Mouse (Mus musculus): Measurements from ENCODE around the gene Pax4. TPM values are rescaled to one million over a fixed set of nuclear protein-coding genes. Genes with fewer than 3 reads are reported as not detected.

The Pax4 gene
- 0.37 and 1.3 TPM in 2 replicates for polyA plus RNA-seq (2015; fragmentation: Nextera tagmentation; extraction: Ambion mirVana)

- TF ChIP-seq CTCF (IDR thresholded peaks at IDR 0.05; ENCODE audit: low read depth), result no peak
These were observed at the start of gene Pax4 for GRCm38 (mm10) chr6:28449253-28449652. Pax4 (minus strand) TSS chr6:28449353.

GRCm38 (mm10) chr6:28497837-28498236 lies 48.7 kb upstream of the Pax4 start:
- ATAC-seq, result no peak
- no peak overlapping the region for H3K27ac ChIP-seq (ENCODE audit: low read depth, low read length)
- WGBS, result 58% methylated on average over 5 of the region's 5 CpGs
- H3K4me1 ChIP-seq (replicated peaks; ENCODE audit: control insufficient read depth, insufficient read depth, low read length), result no peaks in the 10 kb centered on the region
- H3K9me3 ChIP-seq (ENCODE audit: control insufficient read depth), result no peaks in the 10 kb centered on the region
- TF ChIP-seq CTCF (IDR thresholded peaks at IDR 0.05; ENCODE audit: low read depth), result no peak
- no peaks in the 10 kb centered on the region for H3K27me3 ChIP-seq (replicated peaks; ENCODE audit: control insufficient read depth, insufficient read depth, low read length)
- no peak overlapping the region for H3K4me3 ChIP-seq (ENCODE audit: low read depth, low read length)
- H3K4me2 ChIP-seq (replicated peaks; ENCODE audit: low read depth), result no peak overlapping the region
- no peak overlapping the region for H3K9ac ChIP-seq (ENCODE audit: low read depth, low read length)
- peaks cover 5% of the 10 kb centered on the region; the same call in 1 of the 2 replicates for H3K36me3 ChIP-seq (ENCODE audit: control insufficient read depth, insufficient read depth)

More at GRCm38 (mm10) chr6:28449253-28449652, at the start of gene Pax4:
- no peak within 1 kb of the TSS for H3K4me2 ChIP-seq (replicated peaks; ENCODE audit: low read depth)
- H3K36me3 ChIP-seq (ENCODE audit: control insufficient read depth, insufficient read depth), result no peaks in the 10 kb centered on the region
- H3K9me3 ChIP-seq (ENCODE audit: control insufficient read depth), result no peaks in the 10 kb centered on the region
- no peak within 1 kb of the TSS for H3K27ac ChIP-seq (ENCODE audit: low read depth, low read length)
- H3K4me1 ChIP-seq (replicated peaks; ENCODE audit: control insufficient read depth, insufficient read depth, low read length), result no peaks in the 10 kb centered on the region
- H3K27me3 ChIP-seq (replicated peaks; ENCODE audit: control insufficient read depth, insufficient read depth, low read length), result peaks cover 21% of the 10 kb centered on the region
- 82% methylated on average over 2 of the region's 2 CpGs for whole genome bisulfite sequencing
- no peak for ATAC-seq
- H3K9ac ChIP-seq (ENCODE audit: low read depth, low read length), result no peak within 1 kb of the TSS
- no peak within 1 kb of the TSS for H3K4me3 ChIP-seq (ENCODE audit: low read depth, low read length)

GRCm38 (mm10) chr6:28491198-28491597 lies 42.0 kb upstream of the Pax4 start:
- TF ChIP-seq CTCF (IDR thresholded peaks at IDR 0.05; ENCODE audit: low read depth), result no peak
- H3K4me2 ChIP-seq (replicated peaks; ENCODE audit: low read depth), result no peak overlapping the region
- no peak overlapping the region for H3K27ac ChIP-seq (ENCODE audit: low read depth, low read length)
- no peaks in the 10 kb centered on the region for H3K9me3 ChIP-seq (ENCODE audit: control insufficient read depth)
- peaks cover 13% of the 10 kb centered on the region; the same call in 1 of the 2 replicates for H3K36me3 ChIP-seq (ENCODE audit: control insufficient read depth, insufficient read depth)
- ATAC-seq, result no peak
- H3K4me3 ChIP-seq (ENCODE audit: low read depth, low read length), result no peak overlapping the region
- 0 out of 2 replicates have a peak, but pooled peaks cover 7% of the 10 kb centered on the region for H3K4me1 ChIP-seq (replicated peaks; ENCODE audit: control insufficient read depth, insufficient read depth, low read length)
- H3K9ac ChIP-seq (ENCODE audit: low read depth, low read length), result no peak overlapping the region
- no peaks in the 10 kb centered on the region for H3K27me3 ChIP-seq (replicated peaks; ENCODE audit: control insufficient read depth, insufficient read depth, low read length)

- no peak overlapping the region for H3K27ac ChIP-seq (ENCODE audit: low read depth, low read length)
- H3K9ac ChIP-seq (ENCODE audit: low read depth, low read length), result no peak overlapping the region
- H3K36me3 ChIP-seq (ENCODE audit: control insufficient read depth, insufficient read depth), result peaks cover 13% of the 10 kb centered on the region; the same call in 1 of the 2 replicates
- no peaks in the 10 kb centered on the region for H3K9me3 ChIP-seq (ENCODE audit: control insufficient read depth)
- ATAC-seq, result no peak
- no peak overlapping the region for H3K4me2 ChIP-seq (replicated peaks; ENCODE audit: low read depth)
- H3K27me3 ChIP-seq (replicated peaks; ENCODE audit: control insufficient read depth, insufficient read depth, low read length), result no peaks in the 10 kb centered on the region
- no peak overlapping the region for H3K4me3 ChIP-seq (ENCODE audit: low read depth, low read length)
- TF ChIP-seq CTCF (IDR thresholded peaks at IDR 0.05; ENCODE audit: low read depth), result no peak
- H3K4me1 ChIP-seq (replicated peaks; ENCODE audit: control insufficient read depth, insufficient read depth, low read length), result 0 out of 2 replicates have a peak, but pooled peaks cover 7% of the 10 kb centered on the region
- 83% methylated on average over 5 of the region's 5 CpGs for WGBS
These were observed 41.5 kb upstream of the Pax4 start for GRCm38 (mm10) chr6:28490612-28491011.

GRCm38 (mm10) chr6:28488204-28488851 lies 39.2 kb upstream of the Pax4 start:
- 38% methylated on average over 1 of the region's 1 CpGs for WGBS
- Histone ChIP-seq H3K4me3 (ENCODE audit: low read depth, low read length) (no peak overlapping the region), H3K36me3 (ENCODE audit: control insufficient read depth, insufficient read depth) (peaks cover 13% of the 10 kb centered on the region; the same call in 1 of the 2 replicates), H3K9ac (ENCODE audit: low read depth, low read length) (no peak overlapping the region), H3K27ac (ENCODE audit: low read depth, low read length) (no peak overlapping the region), H3K4me1 (replicated peaks; ENCODE audit: control insufficient read depth, insufficient read depth, low read length) (0 out of 2 replicates have a peak, but pooled peaks cover 7% of the 10 kb centered on the region), H3K27me3 (replicated peaks; ENCODE audit: control insufficient read depth, insufficient read depth, low read length) (no peaks in the 10 kb centered on the region), H3K9me3 (ENCODE audit: control insufficient read depth) (no peaks in the 10 kb centered on the region), H3K4me2 (replicated peaks; ENCODE audit: low read depth) (no peak overlapping the region)
- ATAC-seq, result no peak
- no peak for TF ChIP-seq CTCF (IDR thresholded peaks at IDR 0.05; ENCODE audit: low read depth)

- H3K4me3 ChIP-seq (ENCODE audit: low read depth, low read length), result no peak overlapping the region
- WGBS, result 32% methylated on average over 6 of the region's 7 CpGs
- no peaks in the 10 kb centered on the region for H3K27me3 ChIP-seq (replicated peaks; ENCODE audit: control insufficient read depth, insufficient read depth, low read length)
- H3K27ac ChIP-seq (ENCODE audit: low read depth, low read length), result no peak overlapping the region
- peaks cover under 1% of the 10 kb centered on the region; the same call in 1 of the 2 replicates for H3K36me3 ChIP-seq (ENCODE audit: control insufficient read depth, insufficient read depth)
- H3K9ac ChIP-seq (ENCODE audit: low read depth, low read length), result no peak overlapping the region
- H3K4me1 ChIP-seq (replicated peaks; ENCODE audit: control insufficient read depth, insufficient read depth, low read length), result 0 out of 2 replicates have a peak, but pooled peaks cover 7% of the 10 kb centered on the region
- H3K9me3 ChIP-seq (ENCODE audit: control insufficient read depth), result no peaks in the 10 kb centered on the region
- H3K4me2 ChIP-seq (replicated peaks; ENCODE audit: low read depth), result peak overlapping the region; percentile 25
- ATAC-seq, result peak; percentile 72
- TF ChIP-seq CTCF (IDR thresholded peaks at IDR 0.05; ENCODE audit: low read depth), result no peak
These were observed 37.8 kb upstream of the Pax4 start for GRCm38 (mm10) chr6:28486905-28487304.

Measured in intestine, postnatal 0 days (tissue).